Mouse (Mus musculus): ENCODE data around the gene Cpne7. TPM values are rescaled to one million over a fixed set of nuclear protein-coding genes. Genes with fewer than 3 reads are reported as not detected.

The Cpne7 gene
- polyA plus RNA-seq, 1 experiment from 2014 or later, result 0.53 TPM

DNA sequence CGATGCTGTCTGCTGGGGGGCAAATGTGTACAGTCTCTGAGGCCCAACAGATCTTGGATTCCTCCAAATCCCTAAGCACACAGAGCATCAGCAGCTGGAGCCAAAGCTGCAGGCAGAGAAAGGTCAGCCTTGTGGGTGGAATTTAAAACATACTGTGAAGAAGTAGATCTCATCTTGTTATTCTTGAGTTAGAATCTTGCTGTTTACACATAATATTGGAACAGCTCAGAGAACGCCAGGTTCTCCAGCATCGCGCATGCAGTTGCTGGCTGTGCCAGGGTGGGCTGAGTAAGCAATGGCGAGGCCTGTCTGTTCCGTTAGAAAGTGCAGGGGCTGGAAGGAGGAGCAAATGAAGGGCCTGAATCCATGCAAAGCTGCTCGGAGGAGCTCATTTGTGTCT, 29.2 kb downstream of the Cpne7 start:
- no peaks in the 10 kb centered on the region for H3K9me3 ChIP-seq
- no peak overlapping the region for H3K27ac ChIP-seq
- no peaks in the 10 kb centered on the region for H3K36me3 ChIP-seq

DNA sequence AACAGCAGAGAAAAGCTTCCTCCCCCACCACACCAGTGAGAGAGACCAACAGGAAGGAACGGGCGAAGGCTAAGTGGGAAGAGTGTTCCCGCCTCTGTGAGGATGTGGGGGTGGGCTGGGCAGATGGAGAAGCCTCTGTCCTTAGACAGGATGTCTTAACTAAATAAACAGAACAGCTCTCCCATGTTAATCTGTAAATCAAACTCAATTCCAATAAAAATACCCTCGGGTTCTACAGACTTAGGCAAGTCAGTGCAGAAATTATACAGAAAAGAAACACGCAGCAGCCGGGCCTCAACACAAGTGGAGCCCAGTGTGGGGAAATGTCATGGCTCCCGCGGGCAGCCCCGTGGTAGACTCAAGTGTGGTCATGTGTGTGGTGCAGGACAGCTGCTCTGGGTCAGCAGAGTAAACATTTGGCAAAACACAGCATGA, 33.6 kb downstream of the Cpne7 start:
- H3K9me3 ChIP-seq, result no peaks in the 10 kb centered on the region
- WGBS, result 72% methylated on average over 9 of the region's 9 CpGs
- no peak overlapping the region for H3K4me3 ChIP-seq
- H3K27me3 ChIP-seq, result no peaks in the 10 kb centered on the region
- no peak overlapping the region for H3K27ac ChIP-seq
- no peaks in the 10 kb centered on the region for H3K4me1 ChIP-seq (replicated peaks)
- no peak for ATAC-seq (ENCODE audit: low FRiP score)
- H3K9ac ChIP-seq, result no peak overlapping the region
- H3K36me3 ChIP-seq, result no peaks in the 10 kb centered on the region
- H3K4me2 ChIP-seq, result no peak overlapping the region

More for the DNA sequence above, 29.2 kb downstream of the Cpne7 start:
- no peak overlapping the region for H3K4me2 ChIP-seq
- no peaks in the 10 kb centered on the region for H3K4me1 ChIP-seq (replicated peaks)
- no peak overlapping the region for H3K4me3 ChIP-seq
- H3K27me3 ChIP-seq, result no peaks in the 10 kb centered on the region
- H3K9ac ChIP-seq, result no peak overlapping the region
- no peak for ATAC-seq (ENCODE audit: low FRiP score)
- WGBS, result 83% methylated on average over 7 of the region's 7 CpGs

DNA sequence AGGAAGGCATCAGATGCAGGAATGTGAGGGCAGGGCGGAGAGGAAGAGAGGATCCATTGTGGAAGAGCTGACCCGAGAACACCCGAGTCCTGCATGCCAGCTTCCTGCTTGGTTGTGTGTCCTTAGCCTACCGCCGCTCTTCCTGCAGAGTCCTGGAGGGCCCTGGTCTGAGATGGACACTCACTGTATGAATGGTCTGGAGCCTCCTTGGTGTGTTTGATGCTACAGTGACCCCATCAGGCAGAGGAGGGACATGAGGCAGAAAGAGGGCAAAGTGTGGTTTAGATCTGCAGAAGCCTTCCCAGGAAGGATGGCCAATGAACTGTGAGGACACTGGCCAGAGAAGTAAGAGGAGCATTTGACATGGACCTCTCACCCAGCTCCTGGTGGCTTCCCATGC, 38.0 kb downstream of the Cpne7 start:
- no peak overlapping the region for H3K4me3 ChIP-seq
- H3K27ac ChIP-seq, result no peak overlapping the region
- no peaks in the 10 kb centered on the region; the same call in 1 of the 2 replicates for H3K27me3 ChIP-seq
- no peak for ATAC-seq (ENCODE audit: low FRiP score)
- no peak overlapping the region for H3K9ac ChIP-seq
- H3K9me3 ChIP-seq, result no peaks in the 10 kb centered on the region
- 85% methylated on average over 5 of the region's 5 CpGs for WGBS
- H3K36me3 ChIP-seq, result no peaks in the 10 kb centered on the region
- peaks cover 5% of the 10 kb centered on the region for H3K4me1 ChIP-seq (replicated peaks)
- H3K4me2 ChIP-seq, result no peak overlapping the region

DNA sequence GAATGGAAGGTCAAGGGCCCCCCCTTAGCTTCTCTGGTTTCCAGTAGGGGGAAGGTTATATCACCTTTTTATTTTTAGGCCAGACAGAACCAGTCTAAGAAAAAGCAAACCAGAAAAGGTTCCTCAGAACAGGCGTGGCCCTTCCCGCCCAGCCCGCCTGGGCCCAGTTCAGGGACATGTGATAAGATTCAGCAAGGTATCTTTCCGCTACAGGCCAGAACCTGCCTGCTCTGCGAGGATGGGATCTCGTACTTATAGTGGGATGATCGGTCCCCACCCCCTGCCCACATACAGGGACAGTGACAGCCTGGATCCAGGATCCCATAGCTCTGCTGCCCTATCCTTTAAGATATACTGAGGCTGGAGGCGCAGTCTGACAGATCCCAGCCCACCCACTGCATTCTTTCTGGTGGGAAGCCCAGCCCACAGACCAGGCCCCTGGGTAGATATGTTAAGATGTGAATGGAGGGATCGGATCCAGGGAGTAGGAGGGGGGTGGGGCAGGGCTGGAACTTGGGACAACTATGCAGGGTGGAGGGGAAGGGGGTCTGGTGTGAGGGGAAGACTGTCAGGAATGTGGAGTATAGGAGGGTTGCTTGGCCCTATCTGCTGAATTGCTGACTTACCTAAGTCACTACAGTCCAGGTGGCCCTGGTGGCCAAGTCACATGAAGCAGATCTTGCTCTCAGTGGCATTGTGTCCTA, 39.0 kb downstream of the Cpne7 start:
- Histone ChIP-seq H3K27me3 (no peaks in the 10 kb centered on the region; the same call in 1 of the 2 replicates), H3K9ac (no peak overlapping the region), H3K27ac (no peak overlapping the region), H3K9me3 (no peaks in the 10 kb centered on the region), H3K4me2 (no peak overlapping the region), H3K4me3 (no peak overlapping the region), H3K4me1 (replicated peaks) (peaks cover 5% of the 10 kb centered on the region), H3K36me3 (no peaks in the 10 kb centered on the region)
- no peak for ATAC-seq (ENCODE audit: low FRiP score)
- 84% methylated on average over 9 of the region's 9 CpGs for WGBS

DNA sequence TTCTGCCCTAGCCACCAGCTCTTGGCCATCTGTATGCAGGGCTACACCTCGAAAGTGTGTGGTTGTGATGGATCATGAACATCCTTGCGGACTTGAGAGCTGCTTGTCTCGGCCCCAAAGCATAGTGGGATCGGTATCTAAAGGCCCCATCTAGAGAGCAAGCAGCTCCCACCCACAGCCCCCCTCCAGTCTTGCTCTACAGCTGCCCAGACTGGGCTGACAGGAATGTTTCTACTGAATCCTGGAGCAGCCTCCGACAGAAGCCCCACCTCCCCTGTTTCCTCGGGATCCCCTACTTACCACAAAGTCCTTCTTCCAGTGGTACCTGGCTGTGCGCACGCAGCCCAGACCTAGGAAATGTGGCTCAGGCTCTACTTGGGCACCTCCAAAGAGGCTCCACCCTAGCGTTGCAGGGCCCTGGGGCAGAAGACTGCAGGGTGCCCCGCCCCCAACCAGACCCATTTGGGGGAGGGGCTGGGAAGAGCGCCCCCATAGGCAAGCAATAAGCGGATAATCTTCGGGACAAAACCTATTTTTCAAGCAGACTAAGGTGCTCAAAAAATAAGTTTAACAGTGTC, 40.8 kb downstream of the Cpne7 start, which contains the start of gene Sult5a1:
Gene Sult5a1 (minus strand): TSS at position 428 of the 578 bp plus-strand sequence.
- H3K4me2 ChIP-seq, result 0 out of 2 replicates have a peak within 1 kb of the TSS, but pooled peaks have one; percentile 25

DNA sequence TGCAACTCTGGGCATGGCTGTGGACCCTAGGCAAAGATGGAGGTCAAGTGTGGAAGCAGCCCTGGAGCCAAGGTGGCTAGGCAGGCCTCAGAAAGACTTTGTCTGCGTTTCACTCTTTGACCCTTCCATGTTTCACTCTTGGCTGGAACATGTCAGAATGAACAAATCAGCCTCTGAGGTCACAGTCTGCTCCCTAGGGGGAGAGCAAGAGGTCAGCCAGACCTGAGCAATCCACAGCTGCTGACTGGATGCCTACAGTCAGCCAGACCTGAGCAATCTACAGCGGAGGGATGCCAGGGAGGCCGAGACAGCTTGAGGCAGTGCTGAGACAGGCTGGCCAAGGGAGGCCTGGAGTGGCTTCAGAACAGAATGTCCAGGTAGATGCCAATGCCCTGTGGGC, 64.2 kb downstream of the Cpne7 start:
- ATAC-seq (ENCODE audit: low FRiP score), result no peak
- H3K9me3 ChIP-seq, result no peaks in the 10 kb centered on the region
- H3K4me2 ChIP-seq, result no peak overlapping the region
- no peaks in the 10 kb centered on the region for H3K36me3 ChIP-seq
- H3K27me3 ChIP-seq, result no peaks in the 10 kb centered on the region
- H3K9ac ChIP-seq, result no peak overlapping the region
- 66% methylated on average over 3 of the region's 3 CpGs for WGBS
- H3K27ac ChIP-seq, result no peak overlapping the region
- no peaks in the 10 kb centered on the region for H3K4me1 ChIP-seq (replicated peaks)
- H3K4me3 ChIP-seq, result no peak overlapping the region

More for the DNA sequence above, 40.8 kb downstream of the Cpne7 start, which contains the start of gene Sult5a1:
- no peak within 1 kb of the TSS for H3K4me3 ChIP-seq
- no peak within 1 kb of the TSS for H3K9ac ChIP-seq
- no peaks in the 10 kb centered on the region for H3K9me3 ChIP-seq
- H3K27ac ChIP-seq, result no peak within 1 kb of the TSS
- H3K36me3 ChIP-seq, result no peaks in the 10 kb centered on the region
- WGBS, result 34% methylated on average over 13 of the region's 13 CpGs
- ATAC-seq (ENCODE audit: low FRiP score), result no peak
- no peaks in the 10 kb centered on the region; the same call in 1 of the 2 replicates for H3K27me3 ChIP-seq
- peaks cover 5% of the 10 kb centered on the region for H3K4me1 ChIP-seq (replicated peaks)

Small RNA genes within 50 kb of the gene (microRNA-seq; reads per million reads assigned to microRNA genes)
- gene Mir7079 (not detected), gene Mir7080 (not detected)

Other genes with a start within 250 kb of the Cpne7 start
- 29.9 and 30.7 TPM in 2 replicates for gene Ankrd11, start 75.1 kb upstream of the Cpne7 start, polyA plus RNA-seq (2015; fragmentation: Nextera tagmentation; extraction: Ambion mirVana)
- gene Spg7, start 54.4 kb upstream of the Cpne7 start, polyA plus RNA-seq (2015; fragmentation: Nextera tagmentation; extraction: Ambion mirVana), result 45.9 and 48.7 TPM in 2 replicates
- gene Rpl13, start 15.0 kb upstream of the Cpne7 start, polyA plus RNA-seq (2015; fragmentation: Nextera tagmentation; extraction: Ambion mirVana), result 766 and 789 TPM in 2 replicates
- 1.5 and 2.2 TPM in 2 replicates for gene Sult5a1, start 40.9 kb downstream of the Cpne7 start, polyA plus RNA-seq (2015; fragmentation: Nextera tagmentation; extraction: Ambion mirVana)
- 0.35 TPM in 1 of 2 replicates, not detected in the other for gene Dpep1, start 68.9 kb downstream of the Cpne7 start, polyA plus RNA-seq (2015; fragmentation: Nextera tagmentation; extraction: Ambion mirVana)
- gene Chmp1a, start 95.4 kb downstream of the Cpne7 start, polyA plus RNA-seq (2015; fragmentation: Nextera tagmentation; extraction: Ambion mirVana), result 202 and 209 TPM in 2 replicates
- 7.8 and 8.4 TPM in 2 replicates for gene Spata33, start 95.5 kb downstream of the Cpne7 start, polyA plus RNA-seq (2015; fragmentation: Nextera tagmentation; extraction: Ambion mirVana)
- gene Cdk10, start 107.5 kb downstream of the Cpne7 start, polyA plus RNA-seq (2015; fragmentation: Nextera tagmentation; extraction: Ambion mirVana), result 44.0 and 46.9 TPM in 2 replicates
- 4.1 and 4.4 TPM in 2 replicates for gene Spata2l, start 118.9 kb downstream of the Cpne7 start, polyA plus RNA-seq (2015; fragmentation: Nextera tagmentation; extraction: Ambion mirVana)
- gene Zfp276, start 136.8 kb downstream of the Cpne7 start, polyA plus RNA-seq (2015; fragmentation: Nextera tagmentation; extraction: Ambion mirVana), result 24.3 and 26.0 TPM in 2 replicates
- 51.1 and 52.9 TPM in 2 replicates for gene Vps9d1, start 137.0 kb downstream of the Cpne7 start, polyA plus RNA-seq (2015; fragmentation: Nextera tagmentation; extraction: Ambion mirVana)
- 7.8 and 11.1 TPM in 2 replicates for gene Fanca, start 201.2 kb downstream of the Cpne7 start, polyA plus RNA-seq (2015; fragmentation: Nextera tagmentation; extraction: Ambion mirVana)
- 39.1 and 39.6 TPM in 2 replicates for gene Spire2, start 215.3 kb downstream of the Cpne7 start, polyA plus RNA-seq (2015; fragmentation: Nextera tagmentation; extraction: Ambion mirVana)